Mouse (Mus musculus): ENCODE measurements at regions not wholly inside any gene's neighbourhood (a gene's known extent, or its start where the extent isn't known, plus 50 kb on each side); places are given as distances from the start of the nearest gene placed in this dataset.

DNA sequence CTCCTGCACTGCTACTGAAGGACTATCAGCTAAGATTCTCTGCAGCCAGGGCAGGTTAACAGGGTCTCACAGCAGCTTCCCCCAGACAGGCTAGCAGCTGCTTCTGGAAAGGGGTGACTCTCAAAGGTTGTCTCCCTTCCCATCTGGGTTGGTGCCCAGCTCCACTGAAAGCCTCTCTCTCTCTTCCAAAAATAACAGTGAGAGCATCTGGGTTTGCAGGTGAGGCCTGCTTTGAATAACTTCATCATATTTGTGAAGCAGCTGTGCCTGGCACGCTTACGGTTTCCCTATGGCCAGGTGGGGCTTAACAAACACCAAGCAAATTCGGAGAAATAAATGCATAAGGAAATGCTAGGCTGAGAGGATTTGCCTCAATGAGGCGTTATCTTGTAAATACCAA lies 58.5 kb upstream of the Bod1 start:
- TF ChIP-seq POLR2A (IDR thresholded peaks at IDR 0.05; ENCODE audit: control insufficient read depth, extremely low read depth, insufficient read depth, low read length, poor library complexity) (no peak), CTCF (IDR thresholded peaks at IDR 0.05; ENCODE audit: borderline replicate concordance, control insufficient read depth, extremely low read depth, insufficient read depth, low read length, poor library complexity) (no peak)
